Mouse (Mus musculus) testis, adult 2 months (tissue): ENCODE data around the gene 2210010C04Rik. TPM values are rescaled to one million over a fixed set of nuclear protein-coding genes. Genes with fewer than 3 reads are reported as not detected.
"Not testable (repeated sequence)": the region's sequence is repeated elsewhere in the genome, so short reads cannot be mapped to it uniquely, and the experiment has no call there.

ENCODE experiments used
- H3K27ac ChIP-seq: fragments of 200-500 bp; 2 replicates; pipeline ENCODE4 v1.5.1; 2012; ENCODE audit warnings: low read depth, low read length; ENCODE audit not compliant: control insufficient read depth, insufficient read depth
- H3K27me3 ChIP-seq: fragments of 200-500 bp; 2 replicates; pipeline ENCODE4 v1.6.1; 2012; ENCODE audit warnings: mild to moderate bottlenecking, low read length, moderate library complexity; ENCODE audit not compliant: control insufficient read depth, insufficient read depth
- H3K36me3 ChIP-seq: fragments of 200-500 bp; 2 replicates; pipeline ENCODE4 v1.6.1; 2012; ENCODE audit warnings: mild to moderate bottlenecking, low read length; ENCODE audit not compliant: control insufficient read depth, insufficient read depth
- H3K4me1 ChIP-seq: fragments of 200-500 bp; 2 replicates; pipeline ENCODE4 v1.6.1; 2012; ENCODE audit warnings: low read length; ENCODE audit not compliant: control insufficient read depth, insufficient read depth
- H3K4me3 ChIP-seq: fragments of 200-500 bp; 2 replicates; pipeline ENCODE4 v1.5.1; 2012; ENCODE audit warnings: low read depth, mild to moderate bottlenecking, low read length, moderate library complexity, mixed read lengths; ENCODE audit not compliant: control insufficient read depth
- CTCF ChIP-seq: fragments of 200-500 bp; IDR thresholded peaks from 2 replicates; pipeline ENCODE4 v1.5.1; 2012; ENCODE audit warnings: low read depth, mild to moderate bottlenecking, inconsistent platforms, low read length, moderate library complexity; ENCODE audit not compliant: control insufficient read depth, insufficient read depth, insufficient replicate concordance
- POLR2A ChIP-seq: fragments of 200-500 bp; IDR thresholded peaks from 2 replicates; pipeline ENCODE4 v1.6.1; 2012; ENCODE audit warnings: low read depth, mild to moderate bottlenecking, inconsistent platforms, low read length, moderate library complexity; ENCODE audit not compliant: control insufficient read depth
- polyA plus RNA-seq: library from polyadenylated mRNA; depleted of rRNA; stranded (reverse); fragments of >200 nt; gene quantifications from 2 replicates; pipeline ENCODE4 v1.2.3, GENCODE M21; 2012; rRNA removed

The 2210010C04Rik gene
- polyA plus RNA-seq, 1 experiment = 0.41 TPM

DNA sequence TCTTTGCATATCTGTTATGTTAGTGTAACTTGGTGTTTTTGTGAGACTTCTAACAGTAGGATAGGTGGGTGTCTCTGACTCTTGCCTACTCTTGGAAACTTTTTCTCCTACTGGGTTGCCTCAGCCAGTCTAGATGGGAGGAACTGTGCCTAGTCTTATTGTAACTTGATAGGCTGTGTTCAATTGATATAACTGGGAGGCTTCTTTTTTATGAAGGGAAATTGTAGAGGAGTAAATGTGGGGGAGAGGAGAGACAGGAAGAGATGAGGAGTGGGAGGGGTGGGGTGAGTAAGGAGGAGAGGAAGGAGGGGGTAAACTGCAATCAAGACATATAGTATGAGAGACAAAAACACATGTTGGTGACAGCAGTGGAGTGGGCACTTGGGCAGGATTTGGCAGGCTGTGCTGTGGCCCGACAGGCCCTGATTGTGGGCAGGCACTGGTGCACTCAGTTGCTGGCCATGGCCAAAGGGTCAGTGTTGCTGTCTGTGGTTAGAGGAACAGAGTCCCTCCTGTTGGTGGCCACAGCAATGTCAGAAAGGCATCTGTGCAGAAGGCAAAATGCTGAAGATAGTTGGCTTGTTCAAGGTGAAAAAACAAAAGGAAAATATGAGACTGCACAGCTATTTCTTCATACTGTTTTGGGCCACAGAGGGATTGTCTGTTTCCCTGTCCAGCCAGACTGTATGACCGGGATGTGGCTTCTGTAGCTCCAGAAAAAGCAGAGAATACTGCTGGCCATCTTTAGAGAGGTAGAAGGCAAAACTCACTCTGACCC, 9.2 kb downstream of the 2210010C04Rik start:
- TF ChIP-seq CTCF (no peak), POLR2A (no peak)
- H3K36me3 ChIP-seq = no peaks in the 10 kb centered on the region
- no peak overlapping the region for H3K4me3 ChIP-seq
- no peaks in the 10 kb centered on the region for H3K27me3 ChIP-seq
- H3K27ac ChIP-seq = no peak overlapping the region
- H3K4me1 ChIP-seq = no peaks in the 10 kb centered on the region

DNA sequence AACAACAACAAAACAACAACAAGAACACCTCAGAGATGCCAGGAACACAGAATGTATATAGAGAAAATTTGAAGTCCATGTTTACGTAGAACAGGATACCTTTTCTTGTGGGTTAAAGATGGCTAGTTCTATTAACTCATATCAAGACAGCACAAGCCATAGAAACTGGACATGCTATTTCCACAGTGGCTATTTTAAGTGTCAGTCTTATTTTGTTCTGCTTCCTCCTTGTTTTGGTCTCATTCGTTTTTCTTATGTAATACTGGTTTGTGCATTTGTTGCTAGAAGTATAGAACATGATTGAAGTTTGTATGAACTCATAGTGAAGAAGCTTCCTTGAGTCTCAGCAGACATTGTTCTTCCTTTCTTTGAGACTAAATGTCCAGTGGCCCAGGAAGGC, 16.2 kb downstream of the 2210010C04Rik start:
- H3K4me3 ChIP-seq = no peak overlapping the region
- no peak overlapping the region for H3K27ac ChIP-seq
- TF ChIP-seq POLR2A (no peak), CTCF (no peak)
- H3K36me3 ChIP-seq = no peaks in the 10 kb centered on the region
- H3K4me1 ChIP-seq = no peaks in the 10 kb centered on the region
- no peaks in the 10 kb centered on the region for H3K27me3 ChIP-seq

DNA sequence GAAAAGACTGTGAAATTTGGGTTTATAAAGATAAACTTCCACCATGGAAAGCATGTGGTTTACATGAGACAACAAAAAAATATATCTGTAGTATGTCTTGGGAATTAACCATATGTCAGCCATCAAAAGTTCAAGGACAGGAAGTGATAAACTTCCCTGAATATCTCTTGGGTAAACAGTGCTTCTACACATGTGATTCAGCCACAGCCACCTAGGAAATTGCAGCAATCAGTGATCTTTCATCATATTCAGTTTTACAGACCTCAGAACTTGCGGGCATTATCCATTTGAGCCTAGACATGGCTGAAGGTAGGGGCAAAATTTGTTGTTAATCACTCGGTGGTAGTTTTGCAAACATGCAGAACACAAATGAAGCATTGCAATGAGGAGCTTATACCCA, 16.7 kb downstream of the 2210010C04Rik start:
- H3K27me3 ChIP-seq = no peaks in the 10 kb centered on the region
- no peaks in the 10 kb centered on the region for H3K36me3 ChIP-seq
- TF ChIP-seq CTCF (no peak), POLR2A (no peak)
- H3K4me3 ChIP-seq = no peak overlapping the region
- no peaks in the 10 kb centered on the region for H3K4me1 ChIP-seq
- H3K27ac ChIP-seq = no peak overlapping the region

GRCm38 (mm10) chr6:41015065-41015464, 20.2 kb downstream of the 2210010C04Rik start:
- H3K27ac ChIP-seq = no peak overlapping the region
- TF ChIP-seq POLR2A (no peak), CTCF (no peak)

DNA sequence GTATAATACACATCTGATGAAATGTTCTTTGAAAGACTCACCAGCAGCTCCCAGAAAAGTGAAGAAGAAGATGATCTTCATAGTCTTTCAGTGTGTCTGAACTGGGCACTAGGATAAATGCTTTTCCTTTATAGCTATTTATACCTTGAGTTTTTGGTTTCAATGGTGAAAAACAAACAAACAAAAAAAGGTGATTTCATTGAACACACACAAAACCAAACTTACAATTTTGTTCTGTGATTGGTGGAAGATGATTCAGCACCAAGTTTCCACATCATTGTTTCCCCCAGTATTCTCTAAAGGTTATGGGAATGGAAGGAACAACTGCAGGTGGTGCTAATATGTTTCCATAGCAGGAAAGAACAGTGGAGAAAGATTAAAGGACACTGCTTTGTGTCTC, 35.9 kb downstream of the 2210010C04Rik start, which contains the start of gene Gm2663:
Gene Gm2663 (minus strand): TSS at position 101 of the 400 bp plus-strand sequence.
- not testable (repeated sequence) for H3K27me3 ChIP-seq, H3K27ac ChIP-seq, H3K4me1 ChIP-seq, H3K4me3 ChIP-seq, H3K36me3 ChIP-seq

More at GRCm38 (mm10) chr6:41015065-41015464, 20.2 kb downstream of the 2210010C04Rik start:
- Histone ChIP-seq H3K36me3 (no peaks in the 10 kb centered on the region), H3K4me3 (no peak overlapping the region), H3K27me3 (no peaks in the 10 kb centered on the region), H3K4me1 (no peaks in the 10 kb centered on the region)

Other genes with a start within 250 kb of the 2210010C04Rik start
- gene Moxd2, start 148.0 kb downstream of the 2210010C04Rik start, polyA plus RNA-seq = 0.10 and 0.13 TPM in 2 replicates
- 104 and 129 TPM in 2 replicates for gene Prss58, start 135.1 kb downstream of the 2210010C04Rik start, polyA plus RNA-seq
- gene 1700074P13Rik, start 95.0 kb downstream of the 2210010C04Rik start, polyA plus RNA-seq = 344 and 468 TPM in 2 replicates
- not detected in 2 replicates for gene Gm4744, start 83.6 kb downstream of the 2210010C04Rik start, polyA plus RNA-seq
- not detected in 2 replicates for gene 1810009J06Rik, start 70.8 kb downstream of the 2210010C04Rik start, polyA plus RNA-seq
- gene Gm2663, start 36.0 kb downstream of the 2210010C04Rik start, polyA plus RNA-seq = not detected in 2 replicates